In the genomic region with DNA sequence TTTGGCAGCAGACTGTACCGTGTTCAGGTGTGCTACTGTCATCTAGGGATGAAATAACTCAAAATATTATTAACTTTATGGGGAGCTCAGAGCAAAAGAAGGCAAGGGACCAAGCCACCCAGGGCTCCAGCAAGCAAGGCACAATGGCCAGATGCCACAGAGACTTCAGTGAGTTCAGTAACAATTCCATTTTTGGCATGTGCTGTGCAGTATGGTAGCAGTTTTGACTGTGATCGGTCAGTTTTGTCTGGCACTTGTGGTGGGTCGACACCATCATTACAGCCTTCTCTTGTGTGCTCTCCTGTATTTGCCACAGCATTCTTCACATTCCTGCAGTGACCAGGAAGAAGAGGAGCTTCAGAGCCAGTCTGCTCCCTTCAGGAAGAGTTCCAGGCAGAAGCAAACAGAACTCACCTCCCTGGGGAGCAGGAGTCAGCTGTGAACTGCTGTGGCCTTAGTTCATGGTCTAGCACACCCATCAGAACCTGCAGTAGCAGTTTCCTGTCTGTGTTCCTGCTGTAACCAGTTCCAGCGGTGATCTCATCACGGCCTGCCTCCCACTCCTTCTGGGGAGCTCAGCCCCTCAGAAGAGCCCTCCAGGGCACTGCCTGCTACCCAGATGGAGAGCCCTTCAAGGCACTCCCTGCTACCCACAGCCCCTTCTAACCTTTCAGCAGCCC, we compare ENCODE assay signal across 8 mouse cellular contexts. TPM values are rescaled to one million over a fixed set of nuclear protein-coding genes. Genes with fewer than 3 reads are reported as not detected.
A peak's percentile ranks its signal among the peaks of the same experiment; 100 is the strongest.
DNase-seq lines count a peak whose midpoint lies in the region; ATAC-seq lines count a peak whose summit lies in the region.

No protein-coding gene starts in this region.

- H3K27me3 ChIP-seq in embryonic facial prominence, embryonic 14.5 days (replicated peaks; ENCODE audit: control insufficient read depth, insufficient read depth, low read length) = no peaks in the 10 kb centered on the region
- H3K27me3 ChIP-seq in intestine, embryonic 14.5 days (replicated peaks; ENCODE audit: control insufficient read depth, insufficient read depth, low read length) = no peaks in the 10 kb centered on the region
- no peaks in the 10 kb centered on the region for H3K27me3 ChIP-seq in lung, embryonic 15.5 days
- no peaks in the 10 kb centered on the region for H3K27me3 ChIP-seq in forebrain, embryonic 11.5 days (ENCODE audit: control insufficient read depth, insufficient read depth, low read length)

- peak; percentile 67; the same call in 1 of the 2 replicates for ATAC-seq in embryonic facial prominence, embryonic 14.5 days (ENCODE audit: low read depth)
- ATAC-seq in intestine, embryonic 14.5 days (replicated peaks; ENCODE audit: low FRiP score, low TSS enrichment, low read depth) = peak; percentile 72; the same call in 1 of the 2 replicates
- ATAC-seq in lung, embryonic 15.5 days (ENCODE audit: borderline replicate concordance, extremely low read depth, low FRiP score, low TSS enrichment) = peak; percentile 46
- ATAC-seq in forebrain, embryonic 11.5 days (replicated peaks; ENCODE audit: low FRiP score) = no peak

- WGBS in embryonic facial prominence, embryonic 14.5 days = 40% methylated on average over 5 of the region's 5 CpGs
- 30% methylated on average over 5 of the region's 5 CpGs for WGBS in intestine, embryonic 14.5 days
- 14% methylated on average over 5 of the region's 5 CpGs for WGBS in lung, embryonic 15.5 days
- 72% methylated on average over 5 of the region's 5 CpGs for WGBS in forebrain, embryonic 11.5 days

- H3K9ac ChIP-seq in embryonic facial prominence, embryonic 14.5 days (ENCODE audit: low read depth, low read length) = no peak overlapping the region
- H3K9ac ChIP-seq in intestine, embryonic 14.5 days (ENCODE audit: low read length) = no peak overlapping the region
- H3K9ac ChIP-seq in lung, embryonic 15.5 days = no peak overlapping the region
- no peak overlapping the region for H3K9ac ChIP-seq in forebrain, embryonic 11.5 days (ENCODE audit: low read length)

- no peak overlapping the region for H3K4me2 ChIP-seq in embryonic facial prominence, embryonic 14.5 days (ENCODE audit: low read depth, low read length)
- no peak overlapping the region for H3K4me2 ChIP-seq in intestine, embryonic 14.5 days (ENCODE audit: low read length)
- H3K4me2 ChIP-seq in lung, embryonic 15.5 days = no peak overlapping the region
- H3K4me2 ChIP-seq in forebrain, embryonic 11.5 days (ENCODE audit: low read depth, low read length, severe bottlenecking) = no peak overlapping the region

- H3K4me1 ChIP-seq in embryonic facial prominence, embryonic 14.5 days (ENCODE audit: control insufficient read depth, insufficient read depth, low read length) = 0 out of 2 replicates have a peak, but pooled peaks cover 8% of the 10 kb centered on the region
- H3K4me1 ChIP-seq in intestine, embryonic 14.5 days (replicated peaks; ENCODE audit: control insufficient read depth, insufficient read depth, low read length) = peaks cover 8% of the 10 kb centered on the region
- H3K4me1 ChIP-seq in lung, embryonic 15.5 days = peaks cover 42% of the 10 kb centered on the region
- no peaks in the 10 kb centered on the region for H3K4me1 ChIP-seq in forebrain, embryonic 11.5 days (replicated peaks; ENCODE audit: control insufficient read depth, insufficient read depth, low read length)

- H3K36me3 ChIP-seq in embryonic facial prominence, embryonic 14.5 days (ENCODE audit: control insufficient read depth, insufficient read depth, low read length) = no peaks in the 10 kb centered on the region
- no peaks in the 10 kb centered on the region for H3K36me3 ChIP-seq in intestine, embryonic 14.5 days (ENCODE audit: control insufficient read depth, insufficient read depth, low read length)
- H3K36me3 ChIP-seq in lung, embryonic 15.5 days = no peaks in the 10 kb centered on the region
- H3K36me3 ChIP-seq in forebrain, embryonic 11.5 days (ENCODE audit: control insufficient read depth, insufficient read depth, low read length) = no peaks in the 10 kb centered on the region

- no peak overlapping the region for H3K4me3 ChIP-seq in embryonic facial prominence, embryonic 14.5 days (ENCODE audit: low read depth, low read length)
- no peak overlapping the region for H3K4me3 ChIP-seq in intestine, embryonic 14.5 days (ENCODE audit: low read depth, low read length)
- H3K4me3 ChIP-seq in lung, embryonic 15.5 days = no peak overlapping the region
- no peak overlapping the region for H3K4me3 ChIP-seq in forebrain, embryonic 11.5 days (ENCODE audit: low read depth, low read length)

- H3K9me3 ChIP-seq in embryonic facial prominence, embryonic 14.5 days (ENCODE audit: control insufficient read depth, low read length) = no peaks in the 10 kb centered on the region
- no peaks in the 10 kb centered on the region for H3K9me3 ChIP-seq in intestine, embryonic 14.5 days (ENCODE audit: control insufficient read depth, low read length)
- H3K9me3 ChIP-seq in lung, embryonic 15.5 days = no peaks in the 10 kb centered on the region
- no peaks in the 10 kb centered on the region for H3K9me3 ChIP-seq in forebrain, embryonic 11.5 days (ENCODE audit: control insufficient read depth, low read length)

- H3K27ac ChIP-seq in embryonic facial prominence, embryonic 14.5 days (replicated peaks; ENCODE audit: low read depth, low read length) = no peak overlapping the region
- no peak overlapping the region for H3K27ac ChIP-seq in intestine, embryonic 14.5 days (ENCODE audit: low read depth)
- peak overlapping the region; percentile 58 for H3K27ac ChIP-seq in lung, embryonic 15.5 days
- no peak overlapping the region for H3K27ac ChIP-seq in forebrain, embryonic 11.5 days (ENCODE audit: low read depth, low read length)

- peak; percentile 7 for DNase-seq in ZHBTc4 (ENCODE audit: low read depth, low spot score)
- peak; percentile 49 for DNase-seq in embryonic facial prominence, embryonic 14.5 days (ENCODE audit: low spot score)
- peak; percentile 54 for DNase-seq in intestine, embryonic 14.5 days (ENCODE audit: low spot score)
- DNase-seq in testis, postnatal 10 days (ENCODE audit: low spot score) = no peak
- no peak for DNase-seq in urinary bladder, postnatal 14 days (ENCODE audit: low spot score)
- DNase-seq in cerebellum, adult 18-20 months = no peak
- no peak for DNase-seq in forebrain, embryonic 11.5 days (ENCODE audit: low spot score)

RNA-seq across cellular contexts. Expression of gene Ice1, which starts 16.8 kb away (rescaled TPM):
- 30.1 and 36.2 TPM in 2 replicates for polyA plus RNA-seq in embryonic facial prominence, embryonic 14.5 days (2014; fragmentation: Nextera tagmentation; extraction: Ambion mirVana)
- polyA plus RNA-seq in intestine, embryonic 14.5 days (2014; fragmentation: Nextera tagmentation; extraction: Ambion mirVana) = 27.0 and 30.7 TPM in 2 replicates
- polyA plus RNA-seq in lung, embryonic 15.5 days (2015; fragmentation: Nextera tagmentation; extraction: Ambion mirVana) = 16.4 and 16.7 TPM in 2 replicates
- polyA plus RNA-seq in forebrain, embryonic 11.5 days (2014; fragmentation: Nextera tagmentation; extraction: Ambion mirVana) = 33.2 and 34.9 TPM in 2 replicates

Comparison
In these comparisons a context has a peak if more than half of its experiments do, and no peak if none do; other contexts are left out.
1. DNase-seq: peak in ZHBTc4 (single experiment), embryonic facial prominence, embryonic 14.5 days (single experiment) and intestine, embryonic 14.5 days (single experiment); none in testis, postnatal 10 days (single experiment), urinary bladder, postnatal 14 days (single experiment), cerebellum, adult 18-20 months (0 of 2) and forebrain, embryonic 11.5 days (single experiment).